Mouse (Mus musculus): ENCODE measurements around the gene Pou2f1.
"Not testable (repeated sequence)": the region's sequence is repeated elsewhere in the genome, so short reads cannot be mapped to it uniquely, and the experiment has no call there.

Pou2f1 gene

DNA sequence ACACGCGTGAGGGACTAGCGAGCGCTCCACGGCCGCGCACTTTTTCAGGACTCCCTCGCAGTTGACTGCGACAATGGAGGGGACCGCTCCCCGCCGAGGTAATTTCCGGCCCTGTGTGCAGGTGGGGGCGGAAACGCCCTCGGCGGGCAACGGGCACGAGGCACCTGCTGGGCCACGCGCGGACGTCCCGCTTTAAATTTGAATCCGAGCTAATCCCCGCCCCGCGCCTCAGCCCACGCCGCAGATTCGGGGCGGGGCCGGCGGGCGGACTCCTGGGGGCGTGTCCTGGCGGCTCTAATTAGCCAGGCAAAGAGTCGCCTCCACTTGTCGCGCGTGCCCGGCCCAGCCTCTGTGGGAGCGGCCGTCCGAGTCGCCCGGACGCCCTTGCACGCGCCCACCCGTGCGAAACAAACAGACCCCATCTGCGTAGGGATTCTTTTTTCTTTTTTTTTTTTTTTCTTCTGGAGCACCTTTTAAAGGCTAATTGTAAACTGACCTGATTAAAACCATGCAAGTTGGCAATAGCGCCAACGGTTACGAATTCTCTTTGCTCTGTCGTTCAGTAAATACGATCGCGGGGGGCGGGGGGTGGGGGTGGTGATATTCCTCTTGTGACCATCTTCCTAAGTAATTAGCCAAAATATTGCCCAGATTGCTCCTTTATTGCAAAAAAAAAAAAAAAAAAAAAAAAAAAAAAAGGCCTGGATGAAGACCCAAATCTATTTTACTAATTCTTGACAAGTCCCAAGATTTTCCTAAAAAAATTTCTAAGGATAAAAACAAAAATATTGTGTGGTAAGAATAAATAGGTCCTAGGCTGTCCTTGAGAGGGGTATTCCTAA is 924 bp upstream of the Pou2f1 start:
- in situ Hi-C loops (cut with MboI; ENCODE audit: low sequenced_read_pairs): loop anchor here (10.0 kb wide), 1 partner anchor 151 kb away; no protein-coding TSS in a partner anchor

DNA sequence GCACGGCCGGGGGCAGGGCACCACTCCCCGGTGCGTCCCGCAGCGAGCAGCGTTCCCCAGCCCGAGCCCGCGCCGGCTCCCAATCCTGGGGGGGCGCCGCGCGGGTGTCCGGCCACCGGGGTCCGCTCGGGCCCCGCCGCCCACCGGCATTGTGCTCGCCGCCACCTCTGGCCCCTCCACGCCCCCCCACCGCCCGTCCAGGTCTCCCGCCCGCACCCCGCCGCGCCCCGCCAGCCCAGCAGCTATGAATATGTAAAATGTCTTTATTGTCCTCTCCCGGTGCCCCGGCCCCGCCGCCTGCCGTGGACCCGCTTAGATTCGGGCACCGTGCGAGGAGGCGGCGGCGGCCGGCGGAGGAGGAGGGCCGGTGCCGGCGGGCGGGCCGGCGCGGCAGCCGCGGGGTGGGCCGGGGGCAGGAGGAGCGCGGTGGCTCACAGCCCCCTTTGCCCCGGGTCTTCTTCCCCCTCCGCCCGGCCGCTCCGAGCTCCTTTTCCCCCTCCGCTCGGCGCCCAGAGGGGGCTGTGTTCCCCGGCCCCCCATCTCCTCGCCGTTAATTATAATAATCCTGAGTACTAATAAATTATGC is 481 bp downstream of the Pou2f1 start:
- in situ Hi-C loops (cut with MboI; ENCODE audit: low sequenced_read_pairs): loop anchor here (10.0 kb wide), 1 partner anchor 153 kb away; no protein-coding TSS in a partner anchor

DNA sequence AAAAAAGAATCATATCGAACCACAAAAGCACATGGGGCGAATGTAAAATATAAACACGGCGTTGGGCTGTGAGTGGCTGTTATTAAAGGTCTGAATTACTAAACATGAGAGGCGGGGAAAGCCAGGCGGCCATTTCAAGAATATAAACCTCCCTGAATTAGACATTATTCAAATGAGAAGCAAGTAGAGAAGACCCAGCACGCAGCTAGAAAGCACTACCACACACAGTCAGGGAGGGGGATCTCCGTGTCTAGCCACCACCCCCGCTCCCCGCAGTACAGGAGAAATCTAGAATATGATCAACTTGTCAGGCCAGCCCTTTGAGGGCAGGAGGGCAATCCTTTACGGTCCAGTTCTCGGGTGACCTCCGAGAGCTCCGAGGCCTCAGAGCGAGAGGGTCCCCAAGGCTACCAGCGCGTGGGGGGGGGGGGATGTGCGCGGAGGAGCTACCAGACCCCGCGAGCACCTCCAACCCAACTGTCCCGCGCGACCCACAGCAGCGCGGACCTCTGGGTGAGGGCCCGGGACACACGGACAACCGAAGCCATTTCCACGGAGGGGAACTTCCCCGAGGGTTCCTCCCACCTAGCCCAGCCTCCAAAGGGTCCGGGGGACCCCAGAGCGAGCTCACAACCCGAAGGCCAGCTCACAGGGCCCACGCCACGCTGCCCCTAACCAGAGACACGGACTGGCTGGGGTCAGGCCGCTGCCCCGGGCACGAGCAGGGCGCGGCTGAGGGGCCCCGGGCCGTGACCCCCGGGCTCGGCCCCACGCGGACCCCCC is 1.2 kb downstream of the Pou2f1 start:
- in situ Hi-C loops (cut with MboI; ENCODE audit: low sequenced_read_pairs): loop anchor here (10.0 kb wide), 1 partner anchor 153 kb away; no protein-coding TSS in a partner anchor

DNA sequence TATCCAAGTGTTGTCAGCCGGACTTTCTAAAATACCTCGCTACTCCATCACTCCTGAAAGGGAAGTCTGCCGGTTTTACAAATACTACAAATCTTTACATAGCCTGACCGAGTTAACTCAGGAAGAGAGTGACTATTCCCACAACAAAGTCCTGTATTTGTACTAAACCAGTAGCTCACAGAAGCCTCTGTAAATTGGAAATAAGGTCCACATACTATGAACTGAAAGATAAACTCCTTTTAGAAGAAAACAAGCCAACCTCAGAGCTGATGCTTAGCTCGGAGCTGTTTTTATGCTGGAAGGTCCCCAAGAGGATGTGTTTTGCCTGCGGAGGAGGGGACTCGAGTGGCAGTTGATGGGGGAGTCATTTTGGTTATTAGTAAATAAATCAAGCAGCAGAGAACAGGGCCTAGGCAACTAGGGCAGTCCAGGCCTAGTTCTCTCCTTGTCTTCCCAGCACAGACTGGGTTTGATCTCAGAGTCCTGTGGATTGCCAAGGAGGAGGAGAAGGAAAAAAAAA is 1.8 kb downstream of the Pou2f1 start:
- in situ Hi-C loops (cut with MboI; ENCODE audit: low sequenced_read_pairs): loop anchor here (10.0 kb wide), 1 partner anchor 154 kb away; no protein-coding TSS in a partner anchor

DNA sequence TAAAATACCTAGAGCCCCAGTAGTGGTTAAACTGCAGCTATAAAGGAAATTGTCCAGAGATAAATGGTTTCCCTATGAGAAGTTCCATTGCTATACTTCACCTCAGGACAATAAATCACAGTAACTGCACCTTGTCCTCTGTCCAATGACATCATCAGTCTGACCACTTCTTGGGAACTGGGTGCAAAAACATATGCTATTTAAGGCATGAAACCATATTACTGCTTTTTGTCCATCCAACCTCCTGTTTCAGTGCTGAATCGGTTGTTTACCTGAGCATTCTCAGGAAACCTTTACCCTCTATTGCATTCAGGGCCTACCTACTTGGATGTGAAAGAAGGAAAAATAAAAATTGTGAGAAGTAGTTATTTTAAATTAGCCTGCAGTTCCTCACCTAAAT is 2.8 kb downstream of the Pou2f1 start:
- in situ Hi-C loops (cut with MboI; ENCODE audit: low sequenced_read_pairs): loop anchor here (10.0 kb wide), 1 partner anchor 155 kb away; no protein-coding TSS in a partner anchor

DNA sequence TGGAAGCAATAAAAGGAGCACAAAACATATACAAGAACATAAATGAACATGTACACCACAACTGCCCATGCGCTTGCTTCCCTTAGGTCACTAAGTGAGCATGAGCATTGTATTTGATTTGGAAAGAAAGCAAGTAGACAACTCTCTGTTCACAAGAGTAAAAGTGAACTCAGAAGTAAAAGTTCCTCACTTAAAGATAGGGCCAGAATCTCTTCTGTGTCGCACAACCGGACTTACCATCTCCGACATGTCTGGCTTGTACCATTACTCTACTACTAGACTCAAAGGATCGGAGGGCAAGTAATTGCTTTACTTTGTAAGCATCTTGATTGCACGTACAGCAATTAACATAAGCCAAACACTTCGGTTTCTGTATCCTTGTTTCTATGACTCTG is 6.8 kb downstream of the Pou2f1 start:
- in situ Hi-C loops (cut with MboI; ENCODE audit: low sequenced_read_pairs): no loop called here

DNA sequence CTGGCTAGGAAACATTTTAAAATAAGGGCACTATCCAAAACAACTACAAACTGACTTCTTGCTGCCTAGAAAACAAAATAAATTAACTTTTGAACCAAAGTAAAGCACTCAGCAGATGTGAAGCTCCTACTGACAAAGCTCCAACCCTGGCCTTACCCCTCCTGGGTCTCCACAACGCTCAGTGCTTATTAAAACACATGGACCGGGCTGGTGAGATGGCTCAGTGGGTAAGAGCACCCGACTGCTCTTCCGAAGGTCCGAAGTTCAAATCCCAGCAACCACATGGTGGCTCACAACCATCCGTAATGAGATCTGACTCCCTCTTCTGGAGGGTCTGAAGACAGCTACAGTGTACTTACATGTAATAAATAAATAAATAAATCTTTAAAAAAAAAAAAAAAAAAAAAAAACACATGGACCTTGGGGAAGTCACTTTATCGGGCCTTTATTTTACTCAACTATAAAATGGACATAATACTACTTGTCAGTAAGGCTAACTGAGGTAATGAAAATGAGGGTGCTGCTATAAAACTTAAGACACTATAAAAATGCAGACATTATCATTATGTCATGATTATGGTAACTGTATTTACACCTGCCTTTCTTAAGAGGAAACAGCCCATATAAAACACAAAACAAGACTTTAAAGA is 7.3 kb downstream of the Pou2f1 start:
- in situ Hi-C loops (cut with MboI; ENCODE audit: low sequenced_read_pairs): not testable (repeated sequence)

DNA sequence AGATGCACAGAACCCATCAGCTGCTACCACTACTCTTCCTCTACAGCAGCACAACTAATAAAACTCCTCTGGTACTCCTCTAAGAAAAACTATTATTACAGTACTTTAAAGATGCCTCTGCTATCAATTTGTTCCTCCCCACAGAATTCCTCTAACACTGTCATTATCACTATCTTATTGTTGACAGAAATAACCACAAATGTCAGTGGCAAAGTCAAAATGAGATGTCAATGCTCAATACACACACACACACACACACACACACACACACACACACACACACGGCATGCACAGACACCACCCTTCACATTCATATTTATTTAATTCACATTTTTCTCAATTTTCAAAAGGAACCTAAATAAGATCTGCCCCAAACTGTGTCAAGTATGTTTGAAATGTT is 8.2 kb downstream of the Pou2f1 start:
- in situ Hi-C loops (cut with MboI; ENCODE audit: low sequenced_read_pairs): no loop called here

DNA sequence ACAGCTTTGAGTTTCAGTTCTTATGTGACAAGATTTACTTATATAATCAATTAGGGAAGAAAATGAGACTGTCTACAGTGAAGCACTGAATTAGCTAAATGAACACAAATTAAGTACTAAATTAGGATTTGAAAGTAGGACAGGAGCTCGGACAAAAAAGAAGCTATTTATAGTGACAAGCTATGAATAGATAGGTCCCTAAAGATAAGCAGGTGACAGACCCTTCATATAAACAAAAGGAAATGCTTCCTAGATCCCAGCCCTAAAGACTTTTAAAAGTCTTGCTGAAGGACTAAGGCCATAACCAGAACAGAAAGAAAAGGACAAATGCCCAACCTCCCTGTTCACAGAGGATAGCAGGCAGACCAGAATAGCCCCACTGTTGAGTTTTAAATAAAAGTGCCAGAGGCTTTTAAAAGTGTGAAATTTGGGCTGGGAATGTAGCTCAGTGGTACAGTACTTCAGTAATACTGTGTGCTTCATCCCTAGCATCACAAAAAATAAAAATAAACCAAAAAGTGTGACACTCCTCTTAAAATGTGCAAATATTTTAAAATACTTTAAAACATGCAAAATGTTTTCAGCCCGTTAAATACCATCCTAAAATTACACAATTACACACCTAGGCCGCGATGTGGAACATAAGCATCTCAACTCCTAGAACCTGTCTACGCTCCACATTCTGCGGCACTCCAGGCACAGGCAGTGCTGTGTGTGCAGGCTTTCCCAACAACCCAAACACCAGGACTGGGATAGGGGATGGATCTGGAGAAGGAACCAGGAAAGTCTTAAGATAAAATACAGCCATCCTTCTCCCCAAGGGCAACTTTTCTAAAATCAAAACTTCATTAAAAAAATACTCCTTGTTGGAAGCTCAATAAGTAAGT is 9.0 kb downstream of the Pou2f1 start:
- in situ Hi-C loops (cut with MboI; ENCODE audit: low sequenced_read_pairs): no loop called here

DNA sequence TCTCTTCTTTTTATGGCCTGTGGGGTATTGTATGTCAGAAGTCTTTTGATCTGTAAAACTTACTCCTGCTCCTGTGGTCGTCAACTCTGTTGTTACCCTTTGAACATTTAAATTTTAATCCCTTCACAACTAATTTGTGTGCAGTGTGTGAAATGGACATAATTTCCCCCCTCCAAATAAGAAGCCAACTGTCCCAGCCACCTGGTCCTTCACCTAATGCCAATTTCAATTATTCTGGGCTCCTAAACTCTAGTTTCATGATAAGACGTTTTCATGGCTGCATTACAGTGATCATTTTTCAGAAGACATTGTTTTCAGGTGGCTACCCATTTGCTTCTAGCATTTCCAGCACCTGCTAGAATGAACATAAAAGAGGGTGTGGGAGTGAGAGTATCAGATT is 13.9 kb downstream of the Pou2f1 start:
- in situ Hi-C loops (cut with MboI; ENCODE audit: low sequenced_read_pairs): no loop called here

DNA sequence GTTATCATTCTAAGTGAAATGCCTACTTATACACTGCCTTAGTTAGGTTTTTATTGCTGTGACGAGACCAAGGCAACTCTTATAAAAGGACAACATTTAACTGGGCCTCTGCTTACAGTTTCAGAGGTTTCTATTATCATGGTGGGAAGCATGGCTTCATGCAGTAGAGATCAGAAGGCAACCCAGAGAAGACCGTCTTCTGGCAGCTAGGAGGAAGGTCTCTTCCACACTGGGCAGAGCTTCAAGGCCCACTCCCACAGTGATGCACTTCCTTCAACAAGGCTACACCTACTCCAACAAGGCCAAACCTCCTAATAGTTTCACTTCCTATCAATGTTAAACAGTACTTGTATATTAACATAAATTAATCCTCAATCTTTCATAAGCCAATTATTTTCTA is 14.4 kb downstream of the Pou2f1 start:
- in situ Hi-C loops (cut with MboI; ENCODE audit: low sequenced_read_pairs): no loop called here

DNA sequence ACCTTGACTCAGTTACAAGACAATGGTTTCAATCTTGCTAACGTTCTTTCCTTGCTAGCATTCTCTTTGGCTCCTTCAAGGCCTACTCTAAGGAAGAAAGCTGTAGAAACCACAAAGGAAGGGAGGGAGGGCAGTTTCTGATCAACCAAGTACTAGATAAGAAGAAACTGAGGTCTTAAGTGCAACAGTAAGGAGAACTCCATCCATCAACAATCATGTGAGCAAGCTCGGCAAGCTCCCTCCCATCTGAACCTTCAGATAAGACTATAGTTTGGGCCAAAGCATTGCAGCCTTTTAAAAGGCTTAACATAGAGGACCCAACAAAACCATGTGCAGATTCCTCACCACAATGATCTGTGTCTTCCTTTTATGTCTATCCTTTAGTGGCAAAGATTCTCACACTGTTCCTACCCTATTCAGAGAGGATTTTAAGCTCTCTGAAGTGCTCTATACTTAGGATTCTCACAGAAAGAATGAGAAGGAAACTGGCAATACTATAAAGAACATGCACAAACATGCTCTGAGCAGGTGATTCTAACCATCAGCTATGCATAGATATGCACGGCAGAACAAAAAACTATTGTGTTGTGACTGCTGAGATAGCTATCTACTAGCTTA is 16.6 kb downstream of the Pou2f1 start:
- in situ Hi-C loops (cut with MboI; ENCODE audit: low sequenced_read_pairs): no loop called here

DNA sequence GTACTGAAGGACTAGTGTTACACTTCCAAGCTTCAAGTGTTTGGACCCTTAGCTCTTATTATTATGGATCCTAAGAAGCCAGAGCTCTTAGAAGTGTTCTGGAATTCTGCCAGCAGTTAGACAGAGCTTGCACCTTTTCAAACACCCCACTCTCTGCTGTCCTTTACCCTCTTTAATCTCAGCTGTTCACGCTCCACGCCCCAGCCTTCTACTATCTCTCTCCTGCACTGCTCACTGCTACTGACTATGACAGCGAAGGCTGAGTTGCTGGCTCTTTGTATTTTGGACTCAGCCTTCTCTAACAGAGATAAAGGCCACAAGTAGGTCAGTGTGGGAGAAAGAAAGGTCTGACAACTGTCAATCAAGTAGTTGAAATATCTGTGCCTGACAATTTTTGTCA is 17.3 kb downstream of the Pou2f1 start:
- in situ Hi-C loops (cut with MboI; ENCODE audit: low sequenced_read_pairs): no loop called here

DNA sequence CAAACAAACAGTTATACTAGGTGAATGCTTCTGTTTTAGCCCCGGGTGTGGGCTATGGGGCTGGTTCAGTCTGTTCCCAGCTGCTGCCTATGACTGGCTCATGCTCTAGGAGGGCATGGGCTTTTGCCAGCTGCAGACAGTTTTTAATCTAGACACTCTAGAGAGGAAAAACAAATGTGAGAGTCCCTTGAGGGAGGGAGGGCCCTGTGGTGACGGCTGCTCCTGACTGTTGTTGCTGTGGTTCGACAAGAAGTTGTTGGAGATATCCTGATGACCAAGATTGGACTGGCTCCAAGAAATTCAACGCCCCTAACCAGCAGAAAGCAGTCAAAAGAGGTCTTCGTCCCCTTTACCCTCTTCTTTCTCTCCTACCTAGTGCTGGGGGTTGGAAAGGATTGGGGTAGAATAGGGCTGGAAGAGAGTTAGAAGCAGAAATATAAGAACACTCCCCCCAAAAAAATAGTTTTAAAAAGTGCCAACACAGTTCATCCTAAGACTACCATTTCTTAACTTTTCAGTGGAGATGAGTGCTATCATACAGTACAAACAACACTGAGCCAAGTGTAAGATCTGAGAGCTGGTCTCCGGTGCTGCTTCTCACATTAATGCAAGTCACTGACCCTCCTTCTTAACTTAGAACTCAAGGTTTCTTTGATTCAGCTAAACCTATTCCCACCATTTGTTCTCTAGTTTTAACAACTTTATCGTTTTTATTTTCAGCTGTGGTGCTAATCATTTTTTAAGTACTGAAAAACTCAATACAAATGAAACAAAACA is 25.6 kb downstream of the Pou2f1 start:
- in situ Hi-C loops (cut with MboI; ENCODE audit: low sequenced_read_pairs): loop anchor here (10.0 kb wide), 1 partner anchor 202 kb away; no protein-coding TSS in a partner anchor

DNA sequence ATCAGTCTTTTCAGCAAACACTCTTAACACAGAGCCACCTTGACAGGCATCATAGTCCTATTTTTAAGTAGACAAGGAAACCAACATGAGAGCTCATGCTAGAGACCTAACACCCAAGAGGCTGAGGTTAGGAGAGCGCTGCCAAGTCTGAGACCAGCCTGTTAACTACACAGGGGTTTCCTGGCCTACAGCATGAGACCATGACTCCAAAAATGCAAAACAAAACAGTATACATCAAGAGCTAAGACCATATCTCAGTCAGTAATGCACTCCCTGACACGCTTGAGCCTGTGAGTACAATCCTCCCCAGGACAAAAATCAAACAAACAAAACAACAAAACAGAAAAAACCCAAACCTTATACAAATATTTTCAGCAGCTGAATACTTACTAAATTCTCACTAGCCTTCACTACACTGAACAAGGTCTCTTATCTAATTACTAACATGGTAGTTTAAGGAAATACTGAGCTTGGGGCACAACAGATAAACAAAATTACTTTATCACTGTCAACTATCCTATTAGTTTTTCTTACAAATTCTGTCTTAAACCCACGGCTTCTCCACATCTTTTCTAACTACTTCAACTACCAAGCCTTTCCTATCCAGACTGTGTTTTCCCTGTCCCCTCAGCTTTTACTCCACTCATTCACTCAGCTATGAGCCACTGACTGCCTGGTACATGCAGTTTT is 33.3 kb downstream of the Pou2f1 start:
- in situ Hi-C loops (cut with MboI; ENCODE audit: low sequenced_read_pairs): no loop called here

DNA sequence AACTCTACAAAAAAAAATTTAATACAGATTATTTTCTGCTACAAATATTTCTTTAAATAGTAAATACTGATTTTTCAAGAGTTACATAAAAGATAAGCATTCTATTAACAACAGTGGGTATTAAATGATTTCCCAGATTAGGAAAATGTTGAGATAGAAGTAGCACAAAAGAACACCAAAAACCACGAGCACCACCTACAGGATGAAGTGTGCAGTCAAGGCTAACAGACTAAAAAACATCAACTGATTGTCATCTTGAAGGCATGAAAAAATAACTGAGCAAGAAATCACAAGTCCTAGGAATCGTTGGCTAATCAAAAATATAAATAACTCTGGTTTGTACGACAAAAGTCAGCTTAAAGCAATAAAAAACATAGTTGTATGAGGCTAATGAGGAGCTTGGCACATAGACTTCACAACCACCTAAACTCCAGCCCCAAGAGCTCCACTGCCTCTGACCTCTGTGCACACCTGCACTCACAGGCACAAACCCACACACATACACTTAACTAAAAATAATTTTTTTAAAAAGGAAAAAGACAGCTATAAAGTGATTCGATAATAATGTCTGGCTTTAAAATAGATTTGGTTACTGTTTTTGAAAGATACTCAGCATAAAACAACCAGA is 35.3 kb downstream of the Pou2f1 start:
- in situ Hi-C loops (cut with MboI; ENCODE audit: low sequenced_read_pairs): no loop called here

DNA sequence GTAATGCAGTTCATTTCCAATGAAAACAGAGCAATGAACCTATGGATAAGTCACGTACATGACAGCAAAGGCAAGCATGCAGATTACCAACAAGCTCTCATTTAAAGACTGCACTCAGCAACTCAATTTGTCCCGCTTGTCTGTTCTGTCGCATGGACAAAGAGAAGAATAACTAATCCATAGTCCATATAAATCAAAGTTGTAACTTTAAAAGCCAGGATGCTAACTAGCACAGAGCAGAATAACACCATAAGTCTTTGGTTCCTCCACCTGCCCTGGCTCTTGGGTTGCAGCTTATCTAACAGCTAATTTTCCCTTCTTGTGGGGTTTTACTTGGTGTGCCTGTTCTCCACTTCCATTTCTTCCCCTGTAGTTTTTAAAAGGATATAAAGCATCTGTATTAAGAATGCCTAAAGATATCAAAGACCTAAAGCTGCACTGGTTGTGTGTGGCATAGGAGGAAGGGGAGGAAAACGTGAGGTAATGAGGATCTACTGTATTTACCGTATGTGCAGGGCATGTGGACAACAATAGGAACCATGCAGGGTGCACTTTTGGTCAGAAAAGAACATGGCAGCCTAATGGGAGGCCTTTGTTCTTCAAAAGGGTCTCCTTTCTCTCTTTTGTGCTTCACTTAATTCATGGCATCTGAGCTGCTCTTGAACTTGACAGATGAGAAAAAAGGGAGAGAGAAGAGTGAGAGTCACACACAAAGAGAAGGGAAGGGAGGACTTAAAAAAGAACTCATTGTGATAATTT is 36.1 kb downstream of the Pou2f1 start:
- in situ Hi-C loops (cut with MboI; ENCODE audit: low sequenced_read_pairs): no loop called here
